Mouse (Mus musculus) hematopoietic multipotent progenitor cell, adult 10-12 weeks (in vitro differentiated cells): Measurements from ENCODE around the gene Catsper4. TPM values are rescaled to one million over a fixed set of nuclear protein-coding genes. Genes with fewer than 3 reads are reported as not detected.

Source experiments
- polyA plus RNA-seq: library from polyadenylated mRNA; stranded (reverse); fragments of >175 nt; gene quantifications from 2 replicates; pipeline ENCODE4 v1.2.3, GENCODE M21; 2012; ENCODE audit warnings: low replicate concordance

Catsper4 gene
- not detected in 2 replicates for polyA plus RNA-seq

GRCm38 (mm10) chr4:134227194-134227593 lies at the start of gene Catsper4:
TSS of gene Catsper4 (minus strand) at chr4:134227383.

DNA sequence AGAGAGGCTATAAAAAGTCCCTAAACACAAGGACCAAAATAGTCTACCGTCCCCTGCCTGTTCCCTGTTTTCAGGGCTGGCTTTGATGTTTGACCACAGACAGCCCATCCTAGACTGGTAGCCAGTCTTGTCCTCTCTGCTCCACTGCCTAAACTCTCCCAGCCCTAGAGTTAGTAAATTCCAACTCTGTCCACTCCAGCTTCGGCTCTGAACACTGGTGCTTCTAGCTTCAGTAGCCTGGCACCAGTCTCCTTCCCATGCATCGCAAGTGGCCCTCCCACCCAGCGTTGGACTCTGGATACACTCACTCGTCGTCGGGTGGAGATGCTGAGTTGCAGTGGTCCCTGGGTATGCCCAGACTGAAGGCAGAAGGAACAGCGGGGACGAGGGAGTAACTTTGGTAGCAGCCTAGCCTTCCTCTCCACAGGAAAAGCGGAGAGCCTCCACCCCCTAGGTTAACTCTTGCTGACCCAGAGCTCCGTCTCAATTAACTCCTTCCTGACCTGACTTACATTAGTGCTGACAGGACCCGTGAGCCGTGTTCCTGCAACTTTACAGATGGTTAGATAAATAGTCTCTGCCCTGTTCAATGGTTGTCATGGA lies 26.6 kb upstream of the Catsper4 start, which contains the start of gene Grrp1:
TSS of gene Grrp1 (minus strand) at position 385 of the 603 bp plus-strand sequence.

GRCm38 (mm10) chr4:134246719-134247258 lies 19.6 kb upstream of the Catsper4 start, which contains the start of gene Gm30191:
TSS of gene Gm30191 (plus strand) at chr4:134246935.

GRCm38 (mm10) chr4:134245148-134245843 lies 18.1 kb upstream of the Catsper4 start, which contains the start of gene Zfp593:
TSS of gene Zfp593 (minus strand) at chr4:134245592.

GRCm38 (mm10) chr4:134243516-134244250 lies 16.5 kb upstream of the Catsper4 start, which contains the start of gene E130218I03Rik:
TSS of gene E130218I03Rik (plus strand) at chr4:134243662.

DNA sequence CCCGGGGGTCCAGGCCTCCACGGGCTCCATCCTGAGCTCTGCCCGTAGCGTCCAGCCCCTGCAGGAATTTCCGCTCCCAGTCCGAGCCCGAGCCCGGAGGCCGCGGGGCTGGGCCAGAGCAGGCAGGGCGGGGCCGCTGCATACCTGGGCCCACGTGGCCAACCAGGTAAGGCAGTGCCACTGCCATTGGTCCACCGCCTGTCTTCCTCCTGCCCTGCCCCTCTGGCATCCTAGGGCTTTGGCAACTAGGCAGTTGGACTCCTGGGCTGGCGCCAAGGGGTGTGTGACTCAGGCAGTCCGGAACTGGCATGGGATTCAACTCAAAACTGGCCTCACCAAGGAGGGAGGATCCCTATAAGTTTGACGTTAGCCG lies 11.1 kb upstream of the Catsper4 start, which contains the start of gene Cnksr1:
TSS of gene Cnksr1 (minus strand) at position 121 of the 373 bp plus-strand sequence.

GRCm38 (mm10) chr4:134202904-134203303 lies 24.3 kb downstream of the Catsper4 start, which contains the start of gene Gm7534:
TSS of gene Gm7534 (minus strand) at chr4:134203004.

Other genes starting within 250 kb of the Catsper4 start
- gene Dhdds, start 226.5 kb downstream of the Catsper4 start, polyA plus RNA-seq: 14.8 and 24.9 TPM in 2 replicates
- gene Lin28a, start 208.5 kb downstream of the Catsper4 start, polyA plus RNA-seq: 0.58 TPM in 1 of 2 replicates, not detected in the other
- gene Zfp683, start 173.5 kb downstream of the Catsper4 start, polyA plus RNA-seq: 2.9 TPM in 2 replicates
- 1.6 and 2.0 TPM in 2 replicates for gene Crybg2, start 166.6 kb downstream of the Catsper4 start, polyA plus RNA-seq
- 340 and 2,143 TPM in 2 replicates for gene Cd52, start 132.3 kb downstream of the Catsper4 start, polyA plus RNA-seq
- gene Ubxn11, start 124.8 kb downstream of the Catsper4 start, polyA plus RNA-seq: 37.0 and 75.8 TPM in 2 replicates
- 217 and 747 TPM in 2 replicates for gene Sh3bgrl3, start 98.6 kb downstream of the Catsper4 start, polyA plus RNA-seq
- 5.6 and 26.8 TPM in 2 replicates for gene Cep85, start 40.3 kb downstream of the Catsper4 start, polyA plus RNA-seq
- gene Gm7534, start 24.4 kb downstream of the Catsper4 start, polyA plus RNA-seq: not detected in 2 replicates
- 0.07 and 0.12 TPM in 2 replicates for gene Cnksr1, start 11.0 kb upstream of the Catsper4 start, polyA plus RNA-seq
- 0.15 TPM in 1 of 2 replicates, not detected in the other for gene E130218I03Rik, start 16.3 kb upstream of the Catsper4 start, polyA plus RNA-seq
- 21.3 and 31.9 TPM in 2 replicates for gene Zfp593, start 18.2 kb upstream of the Catsper4 start, polyA plus RNA-seq
- not detected in 2 replicates for gene Gm30191, start 19.6 kb upstream of the Catsper4 start, polyA plus RNA-seq
- gene Grrp1, start 26.7 kb upstream of the Catsper4 start, polyA plus RNA-seq: 0.26 and 1.3 TPM in 2 replicates
- gene Pdik1l, start 60.5 kb upstream of the Catsper4 start, polyA plus RNA-seq: 1.9 and 4.3 TPM in 2 replicates
- gene Trim63, start 87.7 kb upstream of the Catsper4 start, polyA plus RNA-seq: not detected in 2 replicates
- 0.21 TPM in 1 of 2 replicates, not detected in the other for gene Slc30a2, start 115.8 kb upstream of the Catsper4 start, polyA plus RNA-seq
- 0.76 and 0.95 TPM in 2 replicates for gene Extl1, start 156.5 kb upstream of the Catsper4 start, polyA plus RNA-seq
- 0.71 and 1.8 TPM in 2 replicates for gene Pafah2, start 168.9 kb upstream of the Catsper4 start, polyA plus RNA-seq
- 8.3 and 57.9 TPM in 2 replicates for gene Stmn1, start 240.9 kb upstream of the Catsper4 start, polyA plus RNA-seq